Mouse (Mus musculus) retina, postnatal 7 days (tissue): ENCODE data around the gene Tbxas1.
A peak's percentile ranks its signal among the peaks of the same experiment; 100 is the strongest.

Experiments used
- DNase-seq: peaks from one replicate; pipeline ENCODE4 v3.0.0-alpha.2; 2012; ENCODE audit warnings: low read depth, low spot score

The Tbxas1 gene

DNA sequence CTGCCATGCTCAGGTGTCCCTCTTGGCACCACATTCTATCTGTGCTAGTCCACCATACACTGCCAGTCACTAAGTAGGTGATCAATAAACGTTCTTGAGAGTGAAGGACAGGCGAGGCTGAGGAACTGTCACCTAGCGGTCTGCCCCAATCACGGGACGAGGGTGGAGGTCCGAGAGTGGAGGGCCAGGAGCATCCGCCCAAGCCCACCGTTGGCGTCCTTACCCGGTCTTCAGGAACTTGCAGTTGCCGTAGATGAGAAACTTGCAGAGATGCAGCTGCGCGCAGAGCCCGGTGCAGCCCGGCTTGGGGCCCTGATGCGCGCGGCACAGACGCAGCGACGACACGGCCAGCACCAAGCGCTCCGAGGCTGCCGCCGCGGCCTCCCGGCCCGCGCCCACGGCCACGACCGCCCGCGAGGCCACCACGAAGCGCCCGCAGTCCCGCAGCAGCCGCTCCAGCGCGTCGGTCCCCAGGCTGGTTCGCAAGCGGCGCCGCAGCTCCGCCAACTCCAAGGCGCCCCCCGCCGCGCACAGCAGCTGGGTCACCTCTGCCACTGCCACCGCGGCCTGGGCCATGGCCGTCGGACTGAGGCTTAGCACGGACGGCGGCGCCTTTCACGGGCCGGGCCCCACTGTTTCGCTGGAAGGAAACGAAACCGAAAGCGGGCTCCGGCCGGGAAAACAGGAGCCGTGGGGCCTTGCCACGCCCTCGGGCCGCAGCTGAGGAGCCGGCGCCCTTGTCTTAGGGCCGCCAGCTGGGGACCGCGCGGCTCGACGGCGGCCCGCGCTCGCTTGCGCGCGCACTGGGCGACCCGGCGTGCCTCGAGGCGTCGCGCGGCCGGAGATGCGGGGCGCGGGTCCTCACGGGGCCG is 242.6 kb downstream of the Tbxas1 start, which contains the start of gene Parp12:
Gene Parp12 (minus strand): TSS at position 766 of the 872 bp plus-strand sequence.
- peak; percentile 65 for DNase-seq

DNA sequence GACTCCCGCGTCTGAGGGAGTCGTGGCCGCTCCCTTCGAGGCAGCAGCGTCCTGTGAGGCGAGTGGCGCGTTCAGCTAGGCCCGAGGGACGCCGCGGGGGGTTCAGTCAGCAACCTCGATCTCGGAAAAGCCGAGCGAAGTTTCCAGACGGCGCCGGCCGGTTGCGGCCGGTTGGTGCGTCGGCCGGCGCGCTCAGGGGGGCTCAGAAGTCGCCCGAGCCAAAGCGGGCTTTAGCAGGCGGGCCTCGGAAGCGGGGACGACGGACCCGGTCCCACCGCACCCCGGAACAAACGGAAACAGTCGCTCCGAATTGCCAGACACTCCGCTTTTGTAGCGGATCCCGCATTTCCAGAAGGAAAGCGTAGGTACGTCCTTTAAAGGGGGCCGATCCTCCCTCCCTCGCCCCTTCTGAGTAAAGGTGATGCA is 243.3 kb downstream of the Tbxas1 start:
- peak; percentile 34 for DNase-seq

DNA sequence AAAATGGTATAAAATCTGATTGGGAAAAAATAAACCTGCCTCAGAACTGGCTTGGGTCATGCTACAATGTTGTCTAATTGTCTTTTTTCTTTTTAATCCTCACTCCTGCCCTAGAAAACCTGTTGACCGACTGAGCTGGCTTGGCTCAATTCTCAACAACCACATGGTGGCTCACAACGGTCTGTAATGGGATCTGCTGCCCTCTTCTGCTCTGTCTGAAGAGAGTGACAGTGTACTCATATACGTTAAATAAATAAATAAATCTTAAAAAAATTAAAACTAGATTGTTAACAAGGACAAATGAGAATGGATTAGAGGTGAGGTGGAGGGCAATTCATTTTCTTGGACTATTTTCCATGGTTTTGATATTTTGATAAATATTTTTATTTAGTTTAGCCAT is 245.5 kb downstream of the Tbxas1 start:
- no peak for DNase-seq

DNA sequence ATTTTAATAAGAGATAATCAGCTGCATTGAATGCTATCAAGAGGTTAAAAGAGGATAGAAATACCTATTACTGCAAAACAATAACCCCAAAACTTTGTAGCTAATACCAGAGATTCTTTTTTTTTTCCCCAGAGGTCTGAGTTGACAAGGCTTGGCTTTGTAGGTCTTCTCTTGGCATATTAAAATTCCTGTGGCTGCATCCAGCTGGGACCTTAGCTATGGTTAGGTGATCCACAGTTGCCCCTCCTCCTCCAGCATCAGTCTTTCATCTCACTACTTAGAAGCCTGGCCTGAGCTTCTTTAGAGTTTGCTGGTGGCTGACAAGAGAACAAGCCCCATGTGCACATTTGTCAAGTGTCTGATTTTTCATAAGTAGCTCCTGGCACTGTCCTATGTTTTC is 249.5 kb downstream of the Tbxas1 start:
- no peak for DNase-seq

DNA sequence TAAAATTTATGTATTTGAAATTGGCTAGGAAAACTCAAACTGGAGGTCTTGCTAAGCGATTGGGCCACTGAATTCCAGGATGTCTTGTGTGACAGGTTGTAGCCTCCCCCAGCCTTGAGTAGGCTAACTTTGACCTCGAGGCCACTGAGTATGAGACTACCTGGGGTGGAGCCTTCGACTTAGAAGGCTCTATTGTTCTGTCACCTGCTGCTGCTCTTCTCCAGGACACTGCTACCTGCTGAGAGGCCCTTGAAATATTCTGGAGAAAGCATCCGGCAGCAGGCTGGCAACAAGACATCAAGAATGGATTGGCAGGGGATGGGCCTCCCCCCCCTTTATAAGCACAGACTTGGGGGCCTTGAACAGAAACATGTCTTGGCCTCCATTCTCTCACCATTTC is 256.3 kb downstream of the Tbxas1 start:
- DNase-seq: no peak

DNA sequence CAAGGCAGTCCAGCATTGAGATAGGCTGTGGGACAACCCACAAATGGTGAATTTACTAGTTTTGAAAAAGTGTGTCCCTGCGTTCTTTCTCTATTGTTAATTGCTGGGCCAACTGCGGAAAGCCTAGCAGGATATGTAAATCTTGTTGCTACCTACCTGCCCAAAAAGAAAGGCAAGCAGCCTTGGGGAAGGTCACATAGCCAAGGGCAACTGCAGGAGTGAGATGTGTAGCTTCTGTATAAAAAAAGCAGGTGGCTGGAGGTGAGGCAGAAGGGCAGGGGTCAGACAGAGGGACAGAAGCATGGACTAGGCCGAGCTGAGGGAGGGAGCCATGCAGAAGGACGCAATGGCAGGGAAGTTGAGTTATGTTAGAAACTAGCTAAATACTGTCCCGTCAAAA is 257.4 kb downstream of the Tbxas1 start:
- no peak for DNase-seq
